Mouse (Mus musculus): ENCODE measurements around the gene Chid1.

The Chid1 gene

DNA sequence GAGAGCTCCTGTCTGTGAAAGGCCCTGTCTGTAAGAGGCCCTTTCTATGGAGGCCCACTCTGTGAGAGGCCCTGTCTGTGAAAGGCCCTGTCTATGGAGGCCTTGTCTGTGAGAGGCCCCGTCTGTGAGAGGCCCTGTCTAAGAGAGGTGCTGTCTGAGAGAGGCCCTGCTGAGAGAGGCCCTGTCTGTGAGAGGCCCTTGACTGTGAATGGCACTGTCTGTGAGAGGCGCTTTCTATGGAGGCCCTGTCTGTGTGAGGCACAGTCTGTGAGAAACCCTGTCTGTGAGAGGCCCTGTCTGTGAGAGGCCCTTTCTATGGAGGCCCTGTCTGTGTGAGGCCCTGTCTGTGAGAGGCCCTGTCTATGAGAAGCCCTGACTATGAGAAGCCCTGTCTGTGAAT, 33.4 kb downstream of the Chid1 start:
- no peak for DNase-seq (ENCODE audit: low spot score in 2 of 2)

DNA sequence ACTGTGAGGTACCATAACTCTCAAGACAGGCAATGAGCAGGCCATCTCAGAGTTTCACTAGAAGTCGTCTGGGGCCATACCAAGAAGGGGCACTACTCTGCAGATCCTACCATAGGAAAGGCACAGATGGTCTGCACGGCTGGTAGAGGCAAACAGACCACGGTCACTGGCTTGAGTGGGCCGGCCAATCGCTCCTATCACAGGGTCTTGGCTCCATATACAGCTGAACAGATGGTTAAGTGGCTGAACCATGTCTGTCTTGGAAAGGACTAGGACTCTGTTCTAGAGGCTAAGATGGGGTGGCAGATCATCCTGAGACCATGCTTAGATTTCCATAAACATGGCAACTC, 37.1 kb downstream of the Chid1 start:
- no peak for DNase-seq (ENCODE audit: low spot score in 2 of 2)

DNA sequence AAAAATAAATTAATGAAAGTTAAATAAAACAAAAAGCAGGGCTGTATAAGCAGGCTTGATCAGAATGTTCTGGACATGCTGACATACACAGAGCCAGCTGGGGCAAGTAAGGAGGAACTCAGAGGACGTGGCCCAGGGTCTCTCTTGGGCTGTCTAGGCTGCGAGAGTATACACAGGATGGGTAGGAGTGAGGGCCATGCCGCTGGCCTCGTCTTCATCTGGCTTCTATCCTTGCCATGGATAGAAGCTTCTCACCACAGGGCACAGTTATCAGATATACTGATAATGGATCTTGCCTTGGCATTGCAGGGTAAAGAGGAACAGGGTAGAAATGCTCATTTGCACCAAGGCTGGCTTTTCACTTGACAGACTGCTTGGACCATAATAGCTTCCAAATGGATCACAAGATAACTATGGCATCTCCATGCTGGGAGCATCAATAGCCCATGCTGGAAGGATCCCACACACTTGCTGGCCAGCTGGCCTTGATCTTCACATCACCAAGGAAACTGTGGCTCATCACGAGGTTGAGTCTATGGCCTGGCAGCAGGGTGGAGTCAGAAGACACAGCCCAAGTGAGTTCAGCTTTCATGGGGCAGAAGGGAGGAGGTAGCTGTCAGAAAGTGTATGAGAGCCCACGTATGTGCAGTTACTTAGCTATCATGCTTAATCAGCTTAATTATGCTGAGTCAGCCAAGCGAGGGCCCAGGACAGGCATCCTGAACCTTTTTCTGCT, 37.7 kb downstream of the Chid1 start:
- no peak for DNase-seq (ENCODE audit: low spot score in 2 of 2)

GRCm38 (mm10) chr7:141497600-141497999, 42.1 kb downstream of the Chid1 start:
- DNase-seq (ENCODE audit: low spot score in 2 of 2), result no peak

DNA sequence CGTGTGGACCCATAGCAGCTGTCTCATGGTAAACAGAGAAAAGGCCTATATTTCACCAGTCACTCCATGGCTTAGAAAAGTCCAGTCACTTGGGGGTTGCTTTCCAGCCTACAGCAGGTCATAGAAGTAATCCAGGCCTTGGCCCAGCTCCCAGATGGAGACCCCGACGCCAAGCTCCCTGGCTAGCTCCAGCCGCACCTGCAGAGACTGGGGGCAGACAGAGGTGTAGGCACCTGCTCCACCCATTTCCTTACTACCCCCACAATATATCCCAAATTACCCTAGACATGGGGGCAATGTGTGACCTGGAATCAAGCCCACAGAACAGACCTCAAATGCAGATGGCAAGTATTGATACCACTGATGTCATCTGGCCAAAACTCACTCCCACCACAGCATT, 43.7 kb downstream of the Chid1 start:
- DNase-seq (ENCODE audit: low spot score in 2 of 2), result no peak

GRCm38 (mm10) chr7:141495379-141495778, 44.3 kb downstream of the Chid1 start:
- no peak for DNase-seq (ENCODE audit: low spot score in 2 of 2)

DNA sequence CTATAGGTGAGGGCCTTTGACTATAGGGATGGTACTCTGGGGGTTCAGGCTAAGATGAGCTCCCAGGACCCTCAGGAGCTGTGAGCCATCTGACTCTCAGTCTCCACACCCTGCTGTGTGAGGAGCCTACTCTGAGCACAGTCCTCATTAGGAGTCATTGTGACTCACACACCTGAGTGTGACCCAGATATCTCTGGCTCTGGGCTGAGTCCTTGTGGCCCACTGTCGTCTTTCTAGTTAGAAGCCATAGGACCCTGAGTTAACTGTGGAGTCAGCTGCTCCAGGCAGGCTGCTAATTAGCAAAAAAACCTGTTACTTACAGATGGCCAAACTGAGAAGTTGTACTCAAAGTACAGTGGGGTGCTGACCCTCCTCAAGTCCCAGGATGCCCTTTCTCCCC, 45.9 kb downstream of the Chid1 start:
- DNase-seq (ENCODE audit: low spot score in 2 of 2), result no peak

- no peak for DNase-seq (ENCODE audit: low spot score in 2 of 2)
Observed at GRCm38 (mm10) chr7:141492738-141493137, 46.9 kb downstream of the Chid1 start.

DNA sequence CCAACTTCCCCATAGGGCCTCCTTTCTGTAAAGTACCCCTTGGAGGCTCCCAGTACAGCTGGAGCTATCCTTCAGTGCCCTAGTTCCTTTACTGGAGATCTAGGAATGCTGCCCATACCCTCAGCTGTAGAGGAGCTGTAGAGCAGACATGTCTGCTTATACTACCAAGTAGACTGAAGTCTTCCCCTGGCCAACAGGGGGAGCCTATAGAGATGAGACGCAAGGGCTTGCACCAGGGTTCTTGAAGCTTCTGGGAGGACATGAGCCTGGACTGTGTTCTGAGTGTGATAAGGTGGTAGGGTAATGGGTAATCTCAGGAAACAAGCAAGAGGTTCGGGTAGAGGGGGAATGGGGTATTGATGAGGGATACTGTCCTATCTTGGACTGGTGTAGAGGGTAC, 48.5 kb downstream of the Chid1 start:
- DNase-seq (ENCODE audit: low spot score in 2 of 2), result no peak

DNA sequence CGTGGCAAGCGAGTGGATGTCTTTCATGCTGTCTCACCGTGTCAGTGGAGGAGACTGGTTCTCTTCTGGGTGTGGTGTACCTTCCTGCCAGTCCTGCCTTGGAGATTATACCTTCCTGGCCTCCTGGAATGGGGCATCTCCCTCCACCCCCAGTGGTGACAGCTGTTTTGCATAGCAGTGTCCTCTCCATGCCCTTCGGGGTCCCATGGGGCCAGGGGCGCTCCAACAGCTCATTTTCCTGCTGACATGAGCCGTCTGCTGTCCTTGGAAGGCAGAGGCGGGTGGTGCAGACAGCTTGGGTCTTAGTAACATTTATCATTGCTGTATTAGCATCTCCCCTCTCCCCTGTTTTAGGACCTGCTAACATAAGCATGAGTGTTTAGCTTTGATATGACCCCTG, 52.5 kb downstream of the Chid1 start:
- DNase-seq (ENCODE audit: low spot score in 2 of 2), result no peak

DNA sequence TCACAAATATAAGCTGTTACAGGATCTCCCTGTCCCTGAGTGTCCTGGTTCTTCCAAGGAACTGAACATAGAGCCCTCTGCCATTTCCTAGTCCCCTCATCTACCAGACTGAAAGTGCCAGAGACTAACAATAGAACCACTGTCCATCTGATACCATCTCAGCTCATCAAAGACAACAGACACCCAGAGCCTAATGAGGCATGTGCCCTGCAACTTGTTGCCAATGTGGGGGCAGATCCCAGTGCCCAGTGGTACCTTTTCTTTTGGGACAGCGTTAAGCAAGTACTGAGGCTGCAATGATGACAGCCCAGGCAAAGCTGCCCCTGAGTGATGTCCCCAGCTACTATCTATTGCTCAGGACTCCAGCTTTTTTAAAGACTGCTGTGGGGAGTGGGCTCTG, 53.4 kb downstream of the Chid1 start:
- no peak for DNase-seq (ENCODE audit: low spot score in 2 of 2)

DNA sequence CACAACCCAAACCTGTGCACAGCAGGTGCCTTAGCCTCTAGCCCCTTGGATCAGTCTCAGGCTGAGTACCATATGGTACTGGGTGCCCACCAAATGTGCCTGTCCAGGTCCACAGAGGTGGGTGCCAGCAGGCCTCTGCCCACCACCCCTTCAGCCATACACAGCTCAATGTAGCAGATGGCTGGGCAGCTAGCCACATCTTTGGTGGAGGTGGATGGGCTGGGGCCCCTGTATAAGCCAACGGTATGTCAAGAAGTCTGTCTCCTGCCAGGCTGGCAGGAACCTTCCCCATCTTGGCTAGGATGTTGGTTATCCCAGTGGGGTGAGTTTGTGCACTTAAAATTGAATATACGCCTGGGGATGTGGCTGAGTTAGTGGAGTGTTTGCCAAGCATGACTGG, 54.1 kb downstream of the Chid1 start:
- no peak for DNase-seq (ENCODE audit: low spot score in 2 of 2)

- DNase-seq (ENCODE audit: low spot score in 2 of 2), result no peak
Observed at GRCm38 (mm10) chr7:141485186-141485585, 54.5 kb downstream of the Chid1 start.

- DNase-seq (ENCODE audit: low spot score in 2 of 2), result no peak
Observed at GRCm38 (mm10) chr7:141484186-141485120, 55.2 kb downstream of the Chid1 start.

DNA sequence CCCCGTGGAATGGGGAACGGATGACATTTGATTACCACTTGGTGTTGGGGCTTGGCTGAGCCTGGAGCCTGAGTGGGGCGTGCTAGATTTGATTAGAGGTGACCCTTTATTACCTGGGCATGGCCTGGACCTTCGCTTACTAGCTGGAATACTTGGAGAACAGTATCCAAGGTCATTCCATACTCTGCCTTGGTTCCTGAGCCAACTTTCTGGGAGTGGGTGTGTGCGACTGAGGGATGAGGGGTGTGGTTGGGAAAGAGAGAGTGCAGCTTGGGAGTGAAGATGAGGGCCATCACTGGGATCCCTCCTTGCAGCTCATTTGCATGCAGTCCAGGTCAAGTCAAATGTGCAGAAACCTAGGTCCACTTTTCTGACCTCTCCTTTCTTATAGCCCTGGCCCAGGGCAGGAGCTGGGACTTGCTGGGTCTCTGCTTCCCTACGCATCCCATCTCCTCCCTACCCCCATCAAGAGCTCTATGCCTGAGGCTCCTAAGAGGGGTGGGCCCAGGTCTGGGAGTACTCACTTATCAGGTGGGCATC, 56.5 kb downstream of the Chid1 start:
- DNase-seq (ENCODE audit: low spot score in 2 of 2), result no peak

DNA sequence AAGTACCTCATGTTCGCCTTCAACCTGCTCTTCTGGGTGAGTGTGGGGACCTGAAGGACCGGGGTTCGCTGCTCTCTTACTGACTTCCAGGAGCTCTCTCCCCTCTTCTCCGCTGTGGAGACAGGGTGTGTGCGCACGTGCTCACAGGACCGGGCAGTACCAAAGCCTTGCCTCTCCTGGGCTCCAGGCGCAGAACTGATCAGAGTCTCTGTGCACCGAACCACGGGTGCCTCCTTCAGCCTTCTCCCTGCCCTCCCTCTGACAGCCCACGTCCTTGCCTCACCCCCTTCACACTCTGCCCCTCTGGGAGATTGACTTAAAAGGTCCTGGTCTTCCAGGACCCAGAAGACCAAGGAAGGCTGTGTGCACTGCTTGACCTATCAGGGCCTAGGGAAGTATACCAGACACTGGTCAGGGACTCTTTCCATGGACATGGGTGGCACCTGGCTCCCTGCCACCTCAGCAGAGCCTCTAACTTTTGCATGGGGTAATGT, 57.1 kb downstream of the Chid1 start:
- no peak for DNase-seq (ENCODE audit: low spot score in 2 of 2)

DNA sequence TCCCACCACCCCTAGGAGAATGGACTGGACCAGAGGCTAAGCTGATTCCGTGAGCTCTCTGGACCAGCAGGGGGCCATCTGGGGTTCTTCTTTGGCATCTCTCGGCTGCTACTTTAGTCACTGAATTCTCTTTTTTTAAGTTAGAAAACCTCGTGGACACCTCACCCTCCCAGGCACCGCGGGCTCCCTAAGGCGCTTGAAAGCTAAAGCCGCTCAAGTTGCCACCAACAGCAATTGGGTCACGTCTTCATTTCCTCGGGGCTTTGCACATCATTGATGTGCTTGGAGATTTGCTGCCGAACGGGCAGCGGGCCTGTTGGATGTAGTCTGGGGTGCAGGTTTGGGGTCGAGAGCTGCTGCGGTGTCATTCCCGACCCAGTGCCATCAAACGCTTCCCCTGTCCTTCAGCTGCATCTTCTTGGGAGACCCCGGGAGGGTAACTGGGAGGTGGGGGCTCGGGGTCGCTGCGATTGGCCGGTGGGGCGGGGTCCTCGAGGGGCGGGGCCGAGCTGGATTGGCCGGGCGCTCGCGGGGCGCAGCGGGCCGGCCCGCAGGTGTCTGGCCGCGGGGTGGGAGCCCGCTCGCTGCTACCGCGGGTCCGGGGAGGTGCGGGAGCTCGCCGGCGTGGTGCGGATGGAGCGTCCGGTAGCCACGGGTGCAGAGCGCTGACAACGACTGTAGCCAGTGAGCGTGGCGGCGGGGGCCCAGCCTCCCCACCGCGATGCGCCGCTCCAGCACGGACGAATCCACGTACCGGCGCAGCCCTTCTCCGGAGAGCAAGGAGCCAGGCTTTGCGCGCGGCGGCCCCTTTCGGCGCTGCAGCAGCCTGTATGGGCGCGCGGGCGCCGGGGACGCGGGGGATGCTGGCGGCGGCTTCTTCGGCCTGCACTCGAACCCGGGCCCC, 57.9 kb downstream of the Chid1 start:
- peak in 1 of 2 experiments; percentile 50 for DNase-seq (ENCODE audit: low spot score in 2 of 2)

- peak; percentile 82 to 83 for DNase-seq (ENCODE audit: low spot score in 2 of 2)
Observed at GRCm38 (mm10) chr7:141480842-141481497, 58.7 kb downstream of the Chid1 start.

DNA sequence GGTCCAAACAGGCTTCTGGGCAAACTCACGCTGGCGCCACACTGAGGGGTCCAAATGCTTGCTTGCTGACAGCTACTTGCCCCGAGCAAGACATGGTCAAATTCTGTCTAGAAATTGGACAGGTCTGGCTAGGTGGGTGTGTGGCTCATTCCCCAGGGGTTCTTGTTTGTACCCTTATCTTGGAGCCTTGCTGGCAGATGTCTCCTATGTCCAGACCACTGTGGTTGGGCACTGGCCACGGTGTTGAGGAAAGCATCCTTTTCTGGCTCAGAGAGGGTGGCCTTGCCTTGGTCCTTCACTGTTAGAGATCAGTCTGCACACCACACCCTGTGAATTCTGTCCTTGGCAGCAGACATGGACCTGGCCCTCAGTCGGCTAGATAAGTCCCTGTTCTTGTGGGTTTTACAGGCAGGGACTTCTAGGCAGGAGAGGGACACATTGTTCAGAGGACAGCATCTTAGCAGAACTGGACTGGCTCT, 61.3 kb downstream of the Chid1 start:
- DNase-seq (ENCODE audit: low spot score in 2 of 2), result no peak

- no peak for DNase-seq (ENCODE audit: low spot score in 2 of 2)
Observed at GRCm38 (mm10) chr7:141477578-141478269, 61.9 kb downstream of the Chid1 start.
